Mouse (Mus musculus): ENCODE data around the gene Irf9. TPM values are rescaled to one million over a fixed set of nuclear protein-coding genes. Genes with fewer than 3 reads are reported as not detected.

The Irf9 gene
- 10 to 100 TPM in 1 of 2 experiments, 1 to 10 TPM in 1; 9.9 to 12.3 TPM for total RNA-seq (2021)

GRCm38 (mm10) chr14:55603271-55603632 lies at the start of gene Irf9:
Irf9 (plus strand) TSS chr14:55603571.
- intact Hi-C loops (cut with DNase I), result no loop called here

GRCm38 (mm10) chr14:55554635-55555034 lies 48.7 kb upstream of the Irf9 start:
- intact Hi-C loops (cut with DNase I), result no loop called here
- no peak for DNase-seq (ENCODE audit: low spot score in 2 of 2)

More at GRCm38 (mm10) chr14:55603271-55603632, at the start of gene Irf9:
- no peak for DNase-seq (ENCODE audit: low spot score in 2 of 2)

- no peak for DNase-seq (ENCODE audit: low spot score in 2 of 2)
- intact Hi-C loops (cut with DNase I), result loop anchor here (2.0 kb wide), 1 partner anchor 59 kb away; no protein-coding TSS in a partner anchor
Observed at GRCm38 (mm10) chr14:55555788-55556187, 47.6 kb upstream of the Irf9 start.

GRCm38 (mm10) chr14:55557003-55557402 lies 46.4 kb upstream of the Irf9 start:
- peak; percentile 57 to 71 for DNase-seq (ENCODE audit: low spot score in 2 of 2)
- intact Hi-C loops (cut with DNase I), result loop anchor here (2.0 kb wide), 1 partner anchor 60 kb away; no protein-coding TSS in a partner anchor

GRCm38 (mm10) chr14:55557587-55557986 lies 45.8 kb upstream of the Irf9 start:
- intact Hi-C loops (cut with DNase I), result loop anchor here (2.0 kb wide), 1 partner anchor 61 kb away; no protein-coding TSS in a partner anchor
- no peak for DNase-seq (ENCODE audit: low spot score in 2 of 2)

GRCm38 (mm10) chr14:55558740-55559448 lies 44.5 kb upstream of the Irf9 start:
- intact Hi-C loops (cut with DNase I), result no loop called here
- DNase-seq (ENCODE audit: low spot score in 2 of 2), result no peak

GRCm38 (mm10) chr14:55559799-55560201 lies 43.6 kb upstream of the Irf9 start, which contains the start of gene Dcaf11:
Dcaf11 (plus strand) TSS chr14:55560006.
- peak; percentile 87 to 93 for DNase-seq (ENCODE audit: low spot score in 2 of 2)
- intact Hi-C loops (cut with DNase I), result loop anchor here (2.0 kb wide), 1 partner anchor 19 kb away; the partner anchor contains the start of gene Psme1

- intact Hi-C loops (cut with DNase I), result loop anchor here (2.0 kb wide), 1 partner anchor 18 kb away; the partner anchor contains the start of gene Psme1
- peak; percentile 97 to 100 for DNase-seq (ENCODE audit: low spot score in 2 of 2)
Observed at GRCm38 (mm10) chr14:55560202-55561073, 42.9 kb upstream of the Irf9 start, which contains the start of gene A730061H03Rik. A730061H03Rik (minus strand) TSS chr14:55560406.

- intact Hi-C loops (cut with DNase I), result loop anchor here (2.0 kb wide), 1 partner anchor 17 kb away; the partner anchor contains the start of gene Psme1
- DNase-seq (ENCODE audit: low spot score in 2 of 2), result no peak
Observed at GRCm38 (mm10) chr14:55561860-55562259, 41.5 kb upstream of the Irf9 start.

GRCm38 (mm10) chr14:55563249-55563648 lies 40.1 kb upstream of the Irf9 start:
- intact Hi-C loops (cut with DNase I), result no loop called here
- DNase-seq (ENCODE audit: low spot score in 2 of 2), result no peak

- intact Hi-C loops (cut with DNase I), result no loop called here
- DNase-seq (ENCODE audit: low spot score in 2 of 2), result no peak
Observed at GRCm38 (mm10) chr14:55565748-55566147, 37.6 kb upstream of the Irf9 start.

GRCm38 (mm10) chr14:55567496-55567895 lies 35.9 kb upstream of the Irf9 start:
- intact Hi-C loops (cut with DNase I), result no loop called here
- DNase-seq (ENCODE audit: low spot score in 2 of 2), result no peak

GRCm38 (mm10) chr14:55570588-55570987 lies 32.8 kb upstream of the Irf9 start:
- intact Hi-C loops (cut with DNase I), result no loop called here
- no peak for DNase-seq (ENCODE audit: low spot score in 2 of 2)

GRCm38 (mm10) chr14:55571760-55572159 lies 31.6 kb upstream of the Irf9 start:
- no peak for DNase-seq (ENCODE audit: low spot score in 2 of 2)
- intact Hi-C loops (cut with DNase I), result no loop called here

- intact Hi-C loops (cut with DNase I), result no loop called here
- no peak for DNase-seq (ENCODE audit: low spot score in 2 of 2)
Observed at GRCm38 (mm10) chr14:55575302-55575701, 28.1 kb upstream of the Irf9 start, which contains the start of gene Fitm1. Fitm1 (plus strand) TSS chr14:55575617.

GRCm38 (mm10) chr14:55575711-55576110 lies 27.7 kb upstream of the Irf9 start:
- intact Hi-C loops (cut with DNase I), result no loop called here
- no peak for DNase-seq (ENCODE audit: low spot score in 2 of 2)

- DNase-seq (ENCODE audit: low spot score in 2 of 2), result no peak
- intact Hi-C loops (cut with DNase I), result no loop called here
Observed at GRCm38 (mm10) chr14:55576376-55576775, 27.0 kb upstream of the Irf9 start.

GRCm38 (mm10) chr14:55577871-55578667 lies 25.3 kb upstream of the Irf9 start, which contains the start of gene Psme1:
Psme1 (plus strand) TSS chr14:55578123.
- peak; percentile 67 to 70 for DNase-seq (ENCODE audit: low spot score in 2 of 2)
- intact Hi-C loops (cut with DNase I), result loop anchor here (2.0 kb wide), 1 partner anchor 17 kb away; the partner anchor contains the start of genes A730061H03Rik and Dcaf11

GRCm38 (mm10) chr14:55578668-55579269 lies 24.6 kb upstream of the Irf9 start:
- intact Hi-C loops (cut with DNase I), result loop anchor here (2.0 kb wide), 1 partner anchor 18 kb away; the partner anchor contains the start of genes A730061H03Rik and Dcaf11

More at GRCm38 (mm10) chr14:55578668-55579269, 24.6 kb upstream of the Irf9 start:
- no peak for DNase-seq (ENCODE audit: low spot score in 2 of 2)
